Mouse (Mus musculus): ENCODE data around the gene Agrp.

The Agrp gene

GRCm38 (mm10) chr8:105518436-105519313 lies 118.5 kb downstream of the Agrp start, which contains the start of gene Hsd11b2:
Gene Hsd11b2, plus strand, starts transcription at chr8:105518755.
- DNase-seq (ENCODE audit: low spot score): peak; percentile 42

DNA sequence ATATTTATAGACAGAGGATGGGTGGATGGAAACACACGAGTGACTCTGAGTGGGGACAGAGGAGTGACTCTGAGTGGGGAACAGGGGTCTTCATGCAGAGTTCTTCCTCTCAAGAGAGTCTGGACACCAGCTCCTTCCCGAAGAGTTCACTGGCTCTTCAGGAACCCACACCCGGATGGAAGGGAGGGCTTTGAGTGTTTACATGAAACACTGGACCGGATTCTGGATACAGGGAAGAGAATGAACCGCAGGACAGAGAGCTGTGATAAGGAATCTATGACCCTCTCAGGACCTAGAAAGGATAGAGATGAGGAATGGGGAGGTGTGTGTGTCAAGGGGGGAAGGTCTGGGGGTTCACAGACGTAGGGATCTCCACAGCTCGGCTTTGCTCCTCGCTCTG lies 119.8 kb downstream of the Agrp start:
- DNase-seq (ENCODE audit: low spot score): no peak
